ENCODE assay signal across 8 mouse cellular contexts in the genomic region with DNA sequence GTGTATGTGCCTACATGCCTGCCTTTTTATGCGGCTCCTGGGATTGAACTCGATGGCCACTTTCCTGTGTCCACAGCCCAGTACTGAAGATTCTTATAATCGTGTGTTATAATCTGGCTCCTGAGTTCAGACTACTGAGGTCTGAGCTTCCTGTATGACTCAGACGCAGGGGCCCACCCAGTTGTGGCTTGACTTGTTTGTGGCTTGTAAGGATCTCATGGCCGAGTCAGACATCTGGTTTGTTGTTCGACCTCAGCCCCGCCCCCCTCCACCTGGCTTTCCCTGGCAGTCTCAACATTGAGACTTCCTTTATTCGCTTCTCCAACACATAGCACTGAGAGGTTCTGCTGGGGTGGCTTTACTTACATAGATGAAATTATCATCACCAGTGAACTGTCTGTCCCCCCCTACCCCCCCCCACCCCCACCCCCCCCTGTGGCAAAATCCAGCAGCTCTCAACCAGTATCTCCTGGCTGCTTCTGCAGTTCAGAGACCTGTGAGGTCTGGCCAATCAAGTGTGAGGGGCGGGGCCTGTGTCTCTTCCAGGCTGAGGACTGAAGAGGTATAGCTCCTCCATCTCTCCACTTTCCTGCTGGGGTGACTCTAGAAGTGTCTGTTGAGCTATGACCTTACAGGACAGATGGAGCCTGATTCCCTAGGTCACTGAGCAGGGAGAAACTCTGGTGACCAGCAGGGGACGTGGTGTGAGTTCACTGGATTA. TPM values are rescaled to one million over a fixed set of nuclear protein-coding genes. Genes with fewer than 3 reads are reported as not detected.
DNase-seq lines count a peak whose midpoint lies in the region; ATAC-seq lines count a peak whose summit lies in the region.

No protein-coding gene starts in this region.

- H3K27me3 ChIP-seq in heart, embryonic 16.5 days (ENCODE audit: control insufficient read depth, insufficient read depth, low read length): no peaks in the 10 kb centered on the region
- H3K27me3 ChIP-seq in kidney, embryonic 15.5 days: 0 out of 2 replicates have a peak, but pooled peaks cover 5% of the 10 kb centered on the region
- no peaks in the 10 kb centered on the region for H3K27me3 ChIP-seq in forebrain, embryonic 16.5 days (replicated peaks; ENCODE audit: control insufficient read depth, insufficient read depth, low read length)

- no peak overlapping the region for H3K4me3 ChIP-seq in heart, embryonic 16.5 days (ENCODE audit: low read length)
- no peak overlapping the region for H3K4me3 ChIP-seq in kidney, embryonic 15.5 days (replicated peaks)
- no peak overlapping the region for H3K4me3 ChIP-seq in forebrain, embryonic 16.5 days (replicated peaks; ENCODE audit: low read length)

- intact Hi-C loops in left cerebral cortex, postnatal 36 days (cut with DNase I): no loop called here

- H3K4me1 ChIP-seq in heart, embryonic 16.5 days (ENCODE audit: control insufficient read depth, insufficient read depth, low read length): no peaks in the 10 kb centered on the region
- no peaks in the 10 kb centered on the region for H3K4me1 ChIP-seq in kidney, embryonic 15.5 days
- H3K4me1 ChIP-seq in forebrain, embryonic 16.5 days (replicated peaks; ENCODE audit: control insufficient read depth, insufficient read depth, low read length): no peaks in the 10 kb centered on the region

- no peak overlapping the region for H3K4me2 ChIP-seq in heart, embryonic 16.5 days (ENCODE audit: low read depth, low read length)
- no peak overlapping the region for H3K4me2 ChIP-seq in kidney, embryonic 15.5 days
- H3K4me2 ChIP-seq in forebrain, embryonic 16.5 days (ENCODE audit: low read length): no peak overlapping the region

- H3K9ac ChIP-seq in heart, embryonic 16.5 days (ENCODE audit: low read length): no peak overlapping the region
- H3K9ac ChIP-seq in kidney, embryonic 15.5 days: no peak overlapping the region
- H3K9ac ChIP-seq in forebrain, embryonic 16.5 days (replicated peaks; ENCODE audit: low read depth, low read length): no peak overlapping the region

- no peaks in the 10 kb centered on the region for H3K36me3 ChIP-seq in heart, embryonic 16.5 days (ENCODE audit: control insufficient read depth, insufficient read depth)
- no peaks in the 10 kb centered on the region for H3K36me3 ChIP-seq in kidney, embryonic 15.5 days
- H3K36me3 ChIP-seq in forebrain, embryonic 16.5 days (ENCODE audit: control insufficient read depth, insufficient read depth): no peaks in the 10 kb centered on the region

- H3K9me3 ChIP-seq in heart, embryonic 16.5 days (replicated peaks; ENCODE audit: control insufficient read depth, low read length): no peaks in the 10 kb centered on the region
- no peaks in the 10 kb centered on the region for H3K9me3 ChIP-seq in kidney, embryonic 15.5 days (replicated peaks)
- no peaks in the 10 kb centered on the region for H3K9me3 ChIP-seq in forebrain, embryonic 16.5 days (ENCODE audit: control insufficient read depth, low read length)

- ATAC-seq in heart, embryonic 16.5 days (replicated peaks; ENCODE audit: extremely low read depth, insufficient read depth, low FRiP score): peak; percentile 61; the same call in 1 of the 2 replicates
- peak; percentile 76 for ATAC-seq in monocyte, adult 5-6 weeks (replicated peaks; ENCODE audit: insufficient number of reproducible peaks, low FRiP score, low TSS enrichment, poor library complexity, severe bottlenecking)
- no peak for ATAC-seq in kidney, embryonic 15.5 days (replicated peaks; ENCODE audit: low FRiP score)
- no peak for ATAC-seq in forebrain, embryonic 16.5 days

- no peak overlapping the region for H3K27ac ChIP-seq in heart, embryonic 16.5 days (ENCODE audit: low read length)
- H3K27ac ChIP-seq in kidney, embryonic 15.5 days: no peak overlapping the region
- H3K27ac ChIP-seq in forebrain, embryonic 16.5 days (ENCODE audit: low read length): no peak overlapping the region

- peak; percentile 13 for DNase-seq in adrenal gland, postnatal 14 days
- DNase-seq in adrenal gland, adult (ENCODE audit: inconsistent age in 2 of 2, low spot score in 1 of 2): no peak
- DNase-seq in 416B (ENCODE audit: low read depth): peak; percentile 93
- no peak for DNase-seq in left cerebral cortex, postnatal 36 days (ENCODE audit: low spot score in 2 of 2)

- WGBS in heart, embryonic 16.5 days: 58% methylated on average over 10 of the region's 10 CpGs
- WGBS in kidney, embryonic 15.5 days: 67% methylated on average over 10 of the region's 10 CpGs
- 80% methylated on average over 10 of the region's 10 CpGs for WGBS in forebrain, embryonic 16.5 days

RNA-seq across cellular contexts. Expression of a gene that starts 38.8 kb away (rescaled TPM):
- 5.7 and 13.3 TPM in 2 replicates for total RNA-seq in adrenal gland, postnatal 14 days (2021)
- 0.17 and 0.24 TPM in 2 replicates for polyA plus RNA-seq in heart, embryonic 16.5 days (2015; fragmentation: Nextera tagmentation; extraction: Ambion mirVana)
- not detected in 3 replicates for total RNA-seq in monocyte, adult 5-6 weeks (2017)
- 10 to 100 TPM; 82.1 to 89.5 TPM for total RNA-seq in left cerebral cortex, postnatal 36 days (2021)
- polyA plus RNA-seq in kidney, embryonic 15.5 days (2015; fragmentation: Nextera tagmentation; extraction: Ambion mirVana): 0.33 and 0.35 TPM in 2 replicates
- 1.6 and 2.2 TPM in 2 replicates for polyA plus RNA-seq in forebrain, embryonic 16.5 days (2015; fragmentation: Nextera tagmentation; extraction: Ambion mirVana)

Comparison
In these comparisons a context has a peak if more than half of its experiments do, and no peak if none do; other contexts are left out.
1. DNase-seq: peak in adrenal gland, postnatal 14 days (single experiment) and 416B (single experiment); none in adrenal gland, adult (0 of 2) and left cerebral cortex, postnatal 36 days (0 of 2).
2. ATAC-seq: peak in heart, embryonic 16.5 days (single experiment) and monocyte, adult 5-6 weeks (single experiment); none in kidney, embryonic 15.5 days (single experiment) and forebrain, embryonic 16.5 days (single experiment).